Mouse (Mus musculus) kidney, postnatal 0 days (tissue): ENCODE data around the gene Itga9. TPM values are rescaled to one million over a fixed set of nuclear protein-coding genes. Genes with fewer than 3 reads are reported as not detected.

ENCODE experiments used
- ATAC-seq: fragments of 200-750 bp; cut with Nextera tagmentation; replicated peaks from 2 replicates; pipeline ENCODE4 v1.8.0; 2017; ENCODE audit warnings: low read depth, moderate number of reproducible peaks, moderate TSS enrichment, moderate library complexity; ENCODE audit not compliant: low FRiP score
- DNase-seq: peaks from one replicate; pipeline ENCODE4 v3.0.0-alpha.2; 2016; ENCODE audit warnings: low spot score
- H3K27ac ChIP-seq: fragments of 300-500 bp; sonication (generic); 2 replicates; pipeline ENCODE4 v1.5.1; 2014; ENCODE audit warnings: mild to moderate bottlenecking
- H3K27me3 ChIP-seq: fragments of 300-500 bp; sonication (generic); 2 replicates; pipeline ENCODE4 v1.6.1; 2014; ENCODE audit warnings: low read length, mixed read lengths; ENCODE audit not compliant: insufficient read depth
- H3K36me3 ChIP-seq: fragments of 300-500 bp; sonication (generic); 2 replicates; pipeline ENCODE4 v1.6.1; 2014; ENCODE audit warnings: low read length, mixed read lengths; ENCODE audit not compliant: insufficient read depth
- H3K4me1 ChIP-seq: fragments of 300-500 bp; sonication (generic); replicated peaks from 2 replicates; pipeline ENCODE4 v1.6.1; 2014; ENCODE audit warnings: antibody characterized with exemption, low read length, mixed read lengths; ENCODE audit not compliant: insufficient read depth
- H3K4me2 ChIP-seq: fragments of 300-500 bp; sonication (generic); 2 replicates; pipeline ENCODE4 v1.6.1; 2014; ENCODE audit warnings: mild to moderate bottlenecking, low read length, moderate library complexity, mixed read lengths
- H3K4me3 ChIP-seq: fragments of 300-500 bp; sonication (generic); replicated peaks from 2 replicates; pipeline ENCODE4 v1.5.1; 2014; ENCODE audit warnings: low read depth, low read length
- H3K9ac ChIP-seq: fragments of 300-500 bp; sonication (generic); 2 replicates; pipeline ENCODE4 v1.6.1; 2014; ENCODE audit warnings: low read depth, low read length
- H3K9me3 ChIP-seq: fragments of 300-500 bp; sonication (generic); replicated peaks from 2 replicates; pipeline ENCODE4 v1.6.1; 2016; ENCODE audit warnings: low read length, inconsistent platforms, mixed read lengths
- CTCF ChIP-seq: IDR thresholded peaks from 2 replicates; pipeline ENCODE4 v1.5.1; 2016; ENCODE audit warnings: antibody characterized with exemption, low read depth, mild to moderate bottlenecking, moderate library complexity
- WGBS: fragments of 180-500 bp; shearing (Covaris S2); extraction: QIAGEN DNeasy Blood & Tissue Kit; methylation state at CpG from one replicate; pipeline ENCODE4 v1.1.7; 2014; 5-methylcytosine and 5-hydroxymethylcytosine counted together
- polyA plus RNA-seq: library from polyadenylated mRNA; unstranded; fragments of >200 nt; fragmentation: Nextera tagmentation; extraction: Ambion mirVana; gene quantifications from 2 replicates; pipeline ENCODE4 v1.2.1, GENCODE M21; 2015

Itga9 gene
- polyA plus RNA-seq, 1 experiment from 2014 or later = 23.2 TPM

- no peak overlapping the region for H3K27ac ChIP-seq
- no peak for TF ChIP-seq CTCF
- no peak overlapping the region for H3K4me3 ChIP-seq
- no peaks in the 10 kb centered on the region for H3K36me3 ChIP-seq
- H3K9ac ChIP-seq = no peak overlapping the region
- peaks cover 22% of the 10 kb centered on the region for H3K4me1 ChIP-seq
- H3K4me2 ChIP-seq = no peak overlapping the region
- no peak for ATAC-seq
- H3K27me3 ChIP-seq = no peaks in the 10 kb centered on the region
- H3K9me3 ChIP-seq = no peaks in the 10 kb centered on the region
- no peak for DNase-seq
- WGBS = 83% methylated on average over 6 of the region's 6 CpGs
Observed at GRCm38 (mm10) chr9:118621691-118622090, 15.2 kb downstream of the Itga9 start.

- ATAC-seq (peak; percentile 60; the same call in 1 of the 2 replicates), DNase-seq (no peak)
- 61% methylated on average over 18 of the region's 18 CpGs for WGBS
- Histone ChIP-seq H3K27ac (no peak overlapping the region), H3K4me1 (peaks cover 19% of the 10 kb centered on the region), H3K9me3 (no peaks in the 10 kb centered on the region), H3K36me3 (peaks cover 7% of the 10 kb centered on the region; the same call in 1 of the 2 replicates), H3K4me3 (no peak overlapping the region), H3K27me3 (no peaks in the 10 kb centered on the region), H3K4me2 (no peak overlapping the region), H3K9ac (no peak overlapping the region)
- no peak for TF ChIP-seq CTCF
Observed at GRCm38 (mm10) chr9:118622376-118623166, 16.1 kb downstream of the Itga9 start.

- Histone ChIP-seq H3K4me3 (no peak overlapping the region), H3K4me2 (no peak overlapping the region)
Observed at GRCm38 (mm10) chr9:118623483-118623882, 17.0 kb downstream of the Itga9 start.

GRCm38 (mm10) chr9:118624146-118624545 is 17.7 kb downstream of the Itga9 start:
- TF ChIP-seq CTCF = no peak
- Histone ChIP-seq H3K4me3 (no peak overlapping the region), H3K27ac (no peak overlapping the region), H3K9ac (no peak overlapping the region), H3K27me3 (no peaks in the 10 kb centered on the region), H3K4me2 (no peak overlapping the region), H3K4me1 (peaks cover 19% of the 10 kb centered on the region), H3K9me3 (no peaks in the 10 kb centered on the region), H3K36me3 (peaks cover 15% of the 10 kb centered on the region; the same call in 1 of the 2 replicates)
- DNase-seq (peak; percentile 40), ATAC-seq (no peak)
- 29% methylated on average over 7 of the region's 7 CpGs for WGBS

More at GRCm38 (mm10) chr9:118623483-118623882, 17.0 kb downstream of the Itga9 start:
- Histone ChIP-seq H3K9ac (no peak overlapping the region), H3K27ac (no peak overlapping the region), H3K4me1 (peaks cover 19% of the 10 kb centered on the region), H3K9me3 (no peaks in the 10 kb centered on the region), H3K36me3 (peaks cover 12% of the 10 kb centered on the region; the same call in 1 of the 2 replicates), H3K27me3 (no peaks in the 10 kb centered on the region)
- DNase-seq (no peak), ATAC-seq (no peak)
- TF ChIP-seq CTCF = no peak
- WGBS = 47% methylated on average over 9 of the region's 9 CpGs

GRCm38 (mm10) chr9:118629763-118630379 is 23.4 kb downstream of the Itga9 start:
- peak; percentile 96 for DNase-seq
- H3K27ac ChIP-seq = peak overlapping the region; percentile 70

More at GRCm38 (mm10) chr9:118629763-118630379, 23.4 kb downstream of the Itga9 start:
- H3K9me3 ChIP-seq = no peaks in the 10 kb centered on the region
- no peaks in the 10 kb centered on the region for H3K27me3 ChIP-seq
- H3K36me3 ChIP-seq = peaks cover 16% of the 10 kb centered on the region; the same call in 1 of the 2 replicates
- peaks cover 12% of the 10 kb centered on the region; the same call in 1 of the 2 replicates for H3K4me1 ChIP-seq
- TF ChIP-seq CTCF = no peak
- H3K4me2 ChIP-seq = no peak overlapping the region
- no peak overlapping the region for H3K4me3 ChIP-seq
- ATAC-seq = peak; percentile 92
- 18% methylated on average over 6 of the region's 6 CpGs for WGBS
- H3K9ac ChIP-seq = no peak overlapping the region
